Mouse (Mus musculus): ENCODE measurements around the gene Tlr12. TPM values are rescaled to one million over a fixed set of nuclear protein-coding genes. Genes with fewer than 3 reads are reported as not detected.
"Not testable (repeated sequence)": the region's sequence is repeated elsewhere in the genome, so short reads cannot be mapped to it uniquely, and the experiment has no call there.

The Tlr12 gene
- polyA plus RNA-seq (2012; rRNA removed) = 1.4 and 1.8 TPM in 2 replicates

- TF ChIP-seq POLR2A (IDR thresholded peaks at IDR 0.05; ENCODE audit: borderline replicate concordance, extremely low read depth, low read depth, low read length) (no peak), CTCF (IDR thresholded peaks at IDR 0.05; ENCODE audit: insufficient read depth, low read length) (no peak)
- DNase-seq = no peak
- Histone ChIP-seq H3K4me1 (ENCODE audit: control insufficient read depth, insufficient read depth, low read length) (0 out of 2 replicates have a peak, but pooled peaks cover 2% of the 10 kb centered on the region), H3K4me3 (replicated peaks; ENCODE audit: extremely low read depth, low read depth, low read length) (no peak within 1 kb of the TSS)
- WGBS = 38% methylated on average over 15 of the region's 15 CpGs
Measured at GRCm38 (mm10) chr4:128618246-128618911, at the start of gene Tlr12. TSS of gene Tlr12 (minus strand) at chr4:128618619.

- 46% methylated on average over 4 of the region's 4 CpGs for WGBS
- H3K4me3 ChIP-seq (replicated peaks; ENCODE audit: extremely low read depth, low read depth, low read length); DNase-seq; H3K4me1 ChIP-seq (ENCODE audit: control insufficient read depth, insufficient read depth, low read length): not testable (repeated sequence)
Measured at GRCm38 (mm10) chr4:128667195-128667594, 48.8 kb upstream of the Tlr12 start.

GRCm38 (mm10) chr4:128666362-128666761 is 47.9 kb upstream of the Tlr12 start:
- 51% methylated on average over 7 of the region's 7 CpGs for WGBS
- not testable (repeated sequence) for DNase-seq; H3K4me1 ChIP-seq (ENCODE audit: control insufficient read depth, insufficient read depth, low read length); H3K4me3 ChIP-seq (replicated peaks; ENCODE audit: extremely low read depth, low read depth, low read length)

GRCm38 (mm10) chr4:128664002-128664401 is 45.6 kb upstream of the Tlr12 start:
- no peak overlapping the region for H3K4me3 ChIP-seq (replicated peaks; ENCODE audit: extremely low read depth, low read depth, low read length)
- H3K4me1 ChIP-seq (ENCODE audit: control insufficient read depth, insufficient read depth, low read length) = no peaks in the 10 kb centered on the region; the same call in 1 of the 2 replicates
- TF ChIP-seq POLR2A (IDR thresholded peaks at IDR 0.05; ENCODE audit: borderline replicate concordance, extremely low read depth, low read depth, low read length) (no peak), CTCF (IDR thresholded peaks at IDR 0.05; ENCODE audit: insufficient read depth, low read length) (no peak)
- no peak for DNase-seq
- 78% methylated on average over 3 of the region's 3 CpGs for WGBS

- H3K4me3 ChIP-seq (replicated peaks; ENCODE audit: extremely low read depth, low read depth, low read length) = no peak overlapping the region
- WGBS = 76% methylated on average over 8 of the region's 8 CpGs
- H3K4me1 ChIP-seq (ENCODE audit: control insufficient read depth, insufficient read depth, low read length) = no peaks in the 10 kb centered on the region
Measured at GRCm38 (mm10) chr4:128661063-128661462, 42.6 kb upstream of the Tlr12 start.

GRCm38 (mm10) chr4:128660196-128660595 is 41.8 kb upstream of the Tlr12 start:
- Histone ChIP-seq H3K4me3 (replicated peaks; ENCODE audit: extremely low read depth, low read depth, low read length) (no peak overlapping the region), H3K4me1 (ENCODE audit: control insufficient read depth, insufficient read depth, low read length) (peaks cover 3% of the 10 kb centered on the region; the same call in 1 of the 2 replicates)
- TF ChIP-seq CTCF (IDR thresholded peaks at IDR 0.05; ENCODE audit: insufficient read depth, low read length) = no peak
- no peak for TF ChIP-seq POLR2A (IDR thresholded peaks at IDR 0.05; ENCODE audit: borderline replicate concordance, extremely low read depth, low read depth, low read length)
- 86% methylated on average over 8 of the region's 8 CpGs for WGBS
- no peak for DNase-seq

More at GRCm38 (mm10) chr4:128661063-128661462, 42.6 kb upstream of the Tlr12 start:
- TF ChIP-seq POLR2A (IDR thresholded peaks at IDR 0.05; ENCODE audit: borderline replicate concordance, extremely low read depth, low read depth, low read length) = no peak
- TF ChIP-seq CTCF (IDR thresholded peaks at IDR 0.05; ENCODE audit: insufficient read depth, low read length) = no peak
- no peak for DNase-seq

- 7% methylated on average over 12 of the region's 12 CpGs for WGBS
- no peak for DNase-seq
- Histone ChIP-seq H3K4me3 (replicated peaks; ENCODE audit: extremely low read depth, low read depth, low read length) (peak overlapping the region; percentile 74), H3K4me1 (ENCODE audit: control insufficient read depth, insufficient read depth, low read length) (peaks cover 7% of the 10 kb centered on the region; the same call in 1 of the 2 replicates)
- no peak for TF ChIP-seq POLR2A (IDR thresholded peaks at IDR 0.05; ENCODE audit: borderline replicate concordance, extremely low read depth, low read depth, low read length)
- TF ChIP-seq CTCF (IDR thresholded peaks at IDR 0.05; ENCODE audit: insufficient read depth, low read length) = no peak
Measured at GRCm38 (mm10) chr4:128655446-128655845, 37.0 kb upstream of the Tlr12 start.

GRCm38 (mm10) chr4:128654505-128655381 is 36.3 kb upstream of the Tlr12 start, which contains the start of gene Phc2:
TSS of gene Phc2 (plus strand) at chr4:128654702.
- WGBS = 1% methylated on average over 77 of the region's 85 CpGs

GRCm38 (mm10) chr4:128652584-128653298 is 34.3 kb upstream of the Tlr12 start:
- WGBS = 30% methylated on average over 5 of the region's 5 CpGs
- DNase-seq = no peak
- no peak for TF ChIP-seq CTCF (IDR thresholded peaks at IDR 0.05; ENCODE audit: insufficient read depth, low read length)
- no peak for TF ChIP-seq POLR2A (IDR thresholded peaks at IDR 0.05; ENCODE audit: borderline replicate concordance, extremely low read depth, low read depth, low read length)
- Histone ChIP-seq H3K4me1 (ENCODE audit: control insufficient read depth, insufficient read depth, low read length) (peaks cover 7% of the 10 kb centered on the region; the same call in 1 of the 2 replicates), H3K4me3 (replicated peaks; ENCODE audit: extremely low read depth, low read depth, low read length) (no peak overlapping the region)

More at GRCm38 (mm10) chr4:128654505-128655381, 36.3 kb upstream of the Tlr12 start, which contains the start of gene Phc2:
- Histone ChIP-seq H3K4me1 (ENCODE audit: control insufficient read depth, insufficient read depth, low read length) (peaks cover 7% of the 10 kb centered on the region; the same call in 1 of the 2 replicates), H3K4me3 (replicated peaks; ENCODE audit: extremely low read depth, low read depth, low read length) (peak within 1 kb of the TSS; percentile 74)
- DNase-seq = peak; percentile 91
- TF ChIP-seq CTCF (IDR thresholded peaks at IDR 0.05; ENCODE audit: insufficient read depth, low read length) (no peak), POLR2A (IDR thresholded peaks at IDR 0.05; ENCODE audit: borderline replicate concordance, extremely low read depth, low read depth, low read length) (no peak)

Measured in lung, adult 2 months (tissue).